Mouse (Mus musculus): Measurements from ENCODE around the gene Trim9. TPM values are rescaled to one million over a fixed set of nuclear protein-coding genes. Genes with fewer than 3 reads are reported as not detected.

Gene Trim9
- polyA plus RNA-seq, 1 experiment from 2014 or later = 27.8 TPM

- no peak overlapping the region for H3K27ac ChIP-seq
- no peaks in the 10 kb centered on the region for H3K27me3 ChIP-seq
- WGBS = 82% methylated on average over 10 of the region's 10 CpGs
- H3K4me3 ChIP-seq = no peak overlapping the region
- H3K9ac ChIP-seq = no peak overlapping the region
- H3K9me3 ChIP-seq (replicated peaks) = no peaks in the 10 kb centered on the region
- peaks cover 6% of the 10 kb centered on the region; the same call in 1 of the 2 replicates for H3K4me1 ChIP-seq
- H3K4me2 ChIP-seq (replicated peaks) = no peak overlapping the region
- ATAC-seq (ENCODE audit: low FRiP score) = no peak
- no peaks in the 10 kb centered on the region for H3K36me3 ChIP-seq
Observed at GRCm38 (mm10) chr12:70280381-70280780, 67.0 kb downstream of the Trim9 start.

DNA sequence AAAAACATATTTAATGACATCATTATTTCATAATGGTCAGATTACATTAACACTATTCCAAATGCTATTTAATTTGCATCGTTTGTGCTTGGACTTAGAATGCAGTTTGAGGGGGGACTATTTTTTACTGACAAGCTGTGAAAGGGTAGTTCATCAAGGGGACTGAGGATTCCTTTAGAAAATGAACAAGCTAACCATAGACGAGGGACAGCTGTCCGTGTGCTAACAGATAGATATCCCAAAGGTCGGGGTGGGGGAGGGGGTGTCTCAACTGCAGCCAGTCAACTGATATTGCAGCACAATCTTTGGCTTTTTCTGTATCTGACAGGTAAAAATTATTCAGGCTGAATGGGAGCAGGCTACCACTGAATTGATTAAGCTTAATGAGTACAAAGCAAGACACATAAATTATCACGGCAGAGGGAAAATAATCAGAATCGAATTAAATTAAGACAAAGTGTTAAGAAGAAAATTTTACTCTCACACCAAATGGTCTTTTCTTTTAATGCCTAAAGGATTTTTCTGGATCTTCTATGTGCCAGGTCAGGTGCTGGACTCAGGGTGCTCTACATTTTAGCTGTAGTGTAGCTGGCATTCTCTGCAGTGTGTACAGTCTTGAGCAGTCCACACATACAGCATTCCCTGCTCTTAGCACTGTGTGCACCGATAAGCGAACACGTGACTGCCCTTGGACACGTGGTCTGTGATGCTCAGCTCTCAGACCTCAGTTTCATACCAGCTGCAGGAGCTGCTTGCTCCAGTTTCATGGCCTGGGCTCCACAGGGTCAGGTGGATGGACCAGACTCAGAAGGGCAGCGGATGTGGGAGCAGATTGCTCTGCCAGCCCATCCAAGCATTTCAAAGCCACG, 70.1 kb downstream of the Trim9 start:
- H3K27ac ChIP-seq = no peak overlapping the region
- no peak overlapping the region for H3K9ac ChIP-seq
- no peak for ATAC-seq (ENCODE audit: low FRiP score)
- no peaks in the 10 kb centered on the region for H3K27me3 ChIP-seq
- H3K36me3 ChIP-seq = 0 out of 2 replicates have a peak, but pooled peaks cover 2% of the 10 kb centered on the region
- no peak overlapping the region for H3K4me2 ChIP-seq (replicated peaks)
- no peaks in the 10 kb centered on the region for H3K9me3 ChIP-seq (replicated peaks)
- no peak overlapping the region for H3K4me3 ChIP-seq
- 69% methylated on average over 12 of the region's 12 CpGs for WGBS
- H3K4me1 ChIP-seq = peaks cover 6% of the 10 kb centered on the region; the same call in 1 of the 2 replicates

DNA sequence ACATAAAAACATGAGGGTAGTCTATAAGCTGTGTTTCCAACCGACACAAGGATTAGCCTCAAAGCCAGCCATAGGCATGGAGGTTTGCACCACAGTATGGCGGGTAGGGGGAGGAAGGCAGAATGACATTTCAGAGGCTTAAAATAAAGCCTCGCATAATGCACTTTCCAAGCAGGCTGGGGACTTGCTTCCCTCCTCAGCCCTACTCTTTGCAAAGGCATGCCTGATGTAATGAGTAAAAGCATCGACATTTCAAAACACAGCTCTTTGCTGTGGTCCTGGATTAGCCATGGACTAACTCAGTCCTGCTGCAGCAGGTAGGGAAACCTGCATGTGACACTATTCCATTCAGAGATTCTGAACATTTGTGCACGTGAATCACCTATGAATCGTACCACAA, 77.7 kb downstream of the Trim9 start:
- Histone ChIP-seq H3K4me1 (peaks cover 6% of the 10 kb centered on the region; the same call in 1 of the 2 replicates), H3K9me3 (replicated peaks) (no peaks in the 10 kb centered on the region), H3K27ac (no peak overlapping the region), H3K36me3 (0 out of 2 replicates have a peak, but pooled peaks cover 18% of the 10 kb centered on the region), H3K4me2 (replicated peaks) (no peak overlapping the region), H3K27me3 (no peaks in the 10 kb centered on the region), H3K9ac (no peak overlapping the region), H3K4me3 (no peak overlapping the region)
- 80% methylated on average over 6 of the region's 6 CpGs for WGBS
- no peak for ATAC-seq (ENCODE audit: low FRiP score)

DNA sequence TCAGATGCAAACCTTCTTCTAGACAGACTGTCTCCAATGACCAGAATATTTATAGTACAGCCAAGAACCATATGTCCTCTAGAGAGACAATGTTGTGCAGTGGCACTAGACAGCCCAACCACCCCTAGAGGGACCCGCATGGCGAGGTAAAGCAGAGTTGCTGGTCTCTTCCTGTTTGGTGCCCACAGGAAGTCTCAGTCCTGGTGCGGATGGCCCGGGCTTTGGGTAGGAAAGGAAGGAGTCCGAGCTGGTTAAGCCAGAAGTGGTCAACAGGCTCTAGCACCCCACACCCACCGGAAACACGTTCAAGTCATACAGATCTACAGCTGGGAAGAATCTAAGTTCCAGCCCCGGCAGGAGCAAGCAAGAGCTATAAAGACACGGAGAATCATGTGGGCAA, 80.1 kb downstream of the Trim9 start:
- WGBS = 79% methylated on average over 9 of the region's 9 CpGs
- peaks cover 6% of the 10 kb centered on the region; the same call in 1 of the 2 replicates for H3K4me1 ChIP-seq
- no peak overlapping the region for H3K4me3 ChIP-seq
- H3K4me2 ChIP-seq (replicated peaks) = no peak overlapping the region
- no peak for ATAC-seq (ENCODE audit: low FRiP score)
- H3K9me3 ChIP-seq (replicated peaks) = no peaks in the 10 kb centered on the region
- peaks cover 19% of the 10 kb centered on the region; the same call in 1 of the 2 replicates for H3K36me3 ChIP-seq
- H3K27me3 ChIP-seq = no peaks in the 10 kb centered on the region
- H3K9ac ChIP-seq = no peak overlapping the region
- no peak overlapping the region for H3K27ac ChIP-seq

DNA sequence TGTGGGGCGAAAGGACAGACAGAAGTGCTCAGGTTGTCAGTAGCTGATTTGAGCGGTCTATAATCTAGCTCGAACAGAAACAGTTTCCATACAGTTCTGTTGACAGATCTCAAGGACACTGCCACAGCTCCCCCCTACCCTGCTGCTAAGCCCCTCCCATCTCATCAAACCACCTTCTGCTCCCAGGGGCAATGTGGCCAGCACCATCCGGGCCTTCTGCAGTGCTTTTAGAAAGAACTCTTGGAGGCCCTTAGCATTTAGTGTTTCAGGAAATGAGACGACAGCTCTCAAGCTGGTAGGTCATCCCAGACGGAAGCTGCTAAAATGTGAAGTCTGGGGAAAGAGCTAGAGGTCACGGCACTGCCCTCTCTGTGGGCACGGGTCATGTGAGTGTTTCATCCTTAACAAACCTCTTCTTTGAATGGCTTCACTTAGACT, 80.9 kb downstream of the Trim9 start:
- Histone ChIP-seq H3K4me3 (no peak overlapping the region), H3K4me2 (replicated peaks) (no peak overlapping the region), H3K9me3 (replicated peaks) (no peaks in the 10 kb centered on the region), H3K27ac (no peak overlapping the region), H3K9ac (no peak overlapping the region), H3K4me1 (peaks cover 6% of the 10 kb centered on the region; the same call in 1 of the 2 replicates), H3K36me3 (peaks cover 17% of the 10 kb centered on the region; the same call in 1 of the 2 replicates), H3K27me3 (no peaks in the 10 kb centered on the region)
- ATAC-seq (ENCODE audit: low FRiP score) = no peak
- 36% methylated on average over 8 of the region's 8 CpGs for WGBS

GRCm38 (mm10) chr12:70263721-70264120, 83.7 kb downstream of the Trim9 start:
- 14% methylated on average over 7 of the region's 7 CpGs for WGBS
- H3K9ac ChIP-seq = no peak overlapping the region
- no peaks in the 10 kb centered on the region for H3K27me3 ChIP-seq
- peaks cover 6% of the 10 kb centered on the region; the same call in 1 of the 2 replicates for H3K4me1 ChIP-seq
- no peaks in the 10 kb centered on the region for H3K9me3 ChIP-seq (replicated peaks)
- ATAC-seq (ENCODE audit: low FRiP score) = no peak
- H3K4me3 ChIP-seq = no peak overlapping the region
- H3K36me3 ChIP-seq = peaks cover 17% of the 10 kb centered on the region; the same call in 1 of the 2 replicates
- H3K4me2 ChIP-seq (replicated peaks) = no peak overlapping the region
- no peak overlapping the region for H3K27ac ChIP-seq

GRCm38 (mm10) chr12:70262271-70262953, 85.0 kb downstream of the Trim9 start:
- Histone ChIP-seq H3K36me3 (peaks cover 11% of the 10 kb centered on the region; the same call in 1 of the 2 replicates), H3K9me3 (replicated peaks) (no peaks in the 10 kb centered on the region), H3K4me3 (no peak overlapping the region), H3K27me3 (no peaks in the 10 kb centered on the region), H3K4me1 (peaks cover 6% of the 10 kb centered on the region; the same call in 1 of the 2 replicates), H3K9ac (no peak overlapping the region), H3K4me2 (replicated peaks) (no peak overlapping the region), H3K27ac (no peak overlapping the region)
- 94% methylated on average over 17 of the region's 17 CpGs for WGBS
- ATAC-seq (ENCODE audit: low FRiP score) = no peak

GRCm38 (mm10) chr12:70251210-70251884, 96.1 kb downstream of the Trim9 start:
- no peaks in the 10 kb centered on the region for H3K36me3 ChIP-seq
- peaks cover 24% of the 10 kb centered on the region for H3K4me1 ChIP-seq
- H3K27ac ChIP-seq = no peak overlapping the region
- no peaks in the 10 kb centered on the region for H3K9me3 ChIP-seq (replicated peaks)
- 77% methylated on average over 15 of the region's 15 CpGs for WGBS
- no peak overlapping the region for H3K9ac ChIP-seq
- no peaks in the 10 kb centered on the region for H3K27me3 ChIP-seq
- no peak overlapping the region for H3K4me2 ChIP-seq (replicated peaks)
- no peak for ATAC-seq (ENCODE audit: low FRiP score)
- no peak overlapping the region for H3K4me3 ChIP-seq

- Histone ChIP-seq H3K4me2 (replicated peaks) (no peak overlapping the region), H3K27me3 (no peaks in the 10 kb centered on the region), H3K9me3 (replicated peaks) (no peaks in the 10 kb centered on the region), H3K36me3 (no peaks in the 10 kb centered on the region), H3K4me3 (no peak overlapping the region), H3K9ac (no peak overlapping the region), H3K27ac (no peak overlapping the region; the same call in 1 of the 2 replicates), H3K4me1 (peaks cover 24% of the 10 kb centered on the region)
- WGBS = 74% methylated on average over 10 of the region's 10 CpGs
- no peak for ATAC-seq (ENCODE audit: low FRiP score)
Observed at GRCm38 (mm10) chr12:70249616-70250157, 97.7 kb downstream of the Trim9 start.

GRCm38 (mm10) chr12:70247683-70248474, 99.5 kb downstream of the Trim9 start:
- no peak overlapping the region for H3K4me2 ChIP-seq (replicated peaks)
- H3K4me1 ChIP-seq = peaks cover 24% of the 10 kb centered on the region
- no peaks in the 10 kb centered on the region for H3K9me3 ChIP-seq (replicated peaks)
- H3K36me3 ChIP-seq = no peaks in the 10 kb centered on the region
- peak overlapping the region; percentile 81 for H3K27ac ChIP-seq
- H3K4me3 ChIP-seq = no peak overlapping the region
- H3K27me3 ChIP-seq = no peaks in the 10 kb centered on the region
- peak; percentile 74 for ATAC-seq (ENCODE audit: low FRiP score)
- no peak overlapping the region for H3K9ac ChIP-seq
- 37% methylated on average over 15 of the region's 15 CpGs for WGBS

DNA sequence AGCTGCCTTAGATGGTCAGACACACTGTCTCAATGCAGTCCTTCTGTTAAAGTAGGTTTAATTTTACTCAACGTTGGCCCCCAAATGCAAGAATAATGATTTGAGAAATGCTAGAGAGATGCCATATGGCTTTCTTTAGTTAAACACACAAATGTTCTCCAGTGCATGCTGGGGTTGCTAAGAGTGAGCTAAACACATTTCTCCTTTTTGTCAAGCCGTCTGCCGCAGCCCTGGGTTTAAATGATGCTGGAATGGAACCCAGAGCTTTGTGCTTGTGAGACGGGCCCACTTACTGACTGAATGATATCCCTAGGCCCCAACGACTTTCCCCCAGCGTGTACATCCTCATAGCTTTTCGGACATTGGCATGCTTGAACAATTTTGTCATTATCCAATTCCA, 104.9 kb downstream of the Trim9 start:
- no peak overlapping the region for H3K9ac ChIP-seq

More for the DNA sequence above, 104.9 kb downstream of the Trim9 start:
- no peaks in the 10 kb centered on the region for H3K9me3 ChIP-seq (replicated peaks)
- H3K4me1 ChIP-seq = peaks cover 5% of the 10 kb centered on the region; the same call in 1 of the 2 replicates
- no peak overlapping the region for H3K4me3 ChIP-seq
- H3K27me3 ChIP-seq = no peaks in the 10 kb centered on the region
- no peak for ATAC-seq (ENCODE audit: low FRiP score)
- H3K4me2 ChIP-seq (replicated peaks) = no peak overlapping the region
- H3K36me3 ChIP-seq = no peaks in the 10 kb centered on the region
- H3K27ac ChIP-seq = no peak overlapping the region
- WGBS = 83% methylated on average over 7 of the region's 7 CpGs
